Mouse (Mus musculus) liver, postnatal 0 days (tissue): ENCODE results near the gene Slc27a5.

Experiments used
- CTCF ChIP-seq: sonication (generic); IDR thresholded peaks from 2 replicates; pipeline ENCODE4 v1.5.1; 2016; ENCODE audit warnings: antibody characterized with exemption, low read depth
- EP300 ChIP-seq: IDR thresholded peaks from 2 replicates; pipeline ENCODE4 v1.6.1; 2016; ENCODE audit warnings: antibody characterized with exemption, low read depth, mild to moderate bottlenecking

- TF ChIP-seq CTCF (no peak), EP300 (no peak)
Observed at GRCm38 (mm10) chr7:13006011-13006410, 8.0 kb upstream of the Slc27a5 start.
